Mouse (Mus musculus) limb, embryonic 13.5 days (tissue): ENCODE measurements at regions not wholly inside any gene's neighbourhood (a gene's known extent, or its start where the extent isn't known, plus 50 kb on each side); places are given as distances from the start of the nearest gene placed in this dataset.
A peak's percentile ranks its signal among the peaks of the same experiment; 100 is the strongest.

Source experiments
- ATAC-seq: fragments of 200-750 bp; cut with Nextera tagmentation; 2 replicates; pipeline ENCODE4 v1.8.0; 2017; ENCODE audit warnings: low read depth, moderate number of reproducible peaks, moderate TSS enrichment; ENCODE audit not compliant: low FRiP score
- H3K27ac ChIP-seq: fragments of 300-500 bp; sonication (generic); 2 replicates; pipeline ENCODE4 v1.5.1; 2015; ENCODE audit warnings: inconsistent platforms, mild to moderate bottlenecking, moderate library complexity
- H3K27me3 ChIP-seq: fragments of 300-500 bp; sonication (generic); 2 replicates; pipeline ENCODE4 v1.6.1; 2015; ENCODE audit warnings: mild to moderate bottlenecking, inconsistent platforms
- H3K36me3 ChIP-seq: fragments of 300-500 bp; sonication (generic); 2 replicates; pipeline ENCODE4 v1.6.1; 2015; ENCODE audit warnings: inconsistent platforms, mild to moderate bottlenecking, moderate library complexity
- H3K4me1 ChIP-seq: fragments of 300-500 bp; sonication (generic); 2 replicates; pipeline ENCODE4 v1.6.1; 2015; ENCODE audit warnings: inconsistent platforms
- H3K4me2 ChIP-seq: fragments of 300-500 bp; sonication (generic); replicated peaks from 2 replicates; pipeline ENCODE4 v1.6.1; 2015; ENCODE audit warnings: inconsistent platforms, mild to moderate bottlenecking, moderate library complexity
- H3K4me3 ChIP-seq: fragments of 300-500 bp; sonication (generic); 2 replicates; pipeline ENCODE4 v1.5.1; 2015; ENCODE audit warnings: moderate library complexity, mild to moderate bottlenecking, inconsistent platforms
- H3K9ac ChIP-seq: fragments of 300-500 bp; sonication (generic); 2 replicates; pipeline ENCODE4 v1.6.1; 2015; ENCODE audit warnings: mild to moderate bottlenecking, inconsistent platforms
- H3K9me3 ChIP-seq: fragments of 300-500 bp; sonication (generic); 2 replicates; pipeline ENCODE4 v1.6.1; 2016; ENCODE audit warnings: inconsistent platforms
- WGBS: fragments of 180-500 bp; shearing (Covaris S2); methylation state at CpG from one replicate; pipeline ENCODE4 v1.1.7; 2015; 5-methylcytosine and 5-hydroxymethylcytosine counted together

DNA sequence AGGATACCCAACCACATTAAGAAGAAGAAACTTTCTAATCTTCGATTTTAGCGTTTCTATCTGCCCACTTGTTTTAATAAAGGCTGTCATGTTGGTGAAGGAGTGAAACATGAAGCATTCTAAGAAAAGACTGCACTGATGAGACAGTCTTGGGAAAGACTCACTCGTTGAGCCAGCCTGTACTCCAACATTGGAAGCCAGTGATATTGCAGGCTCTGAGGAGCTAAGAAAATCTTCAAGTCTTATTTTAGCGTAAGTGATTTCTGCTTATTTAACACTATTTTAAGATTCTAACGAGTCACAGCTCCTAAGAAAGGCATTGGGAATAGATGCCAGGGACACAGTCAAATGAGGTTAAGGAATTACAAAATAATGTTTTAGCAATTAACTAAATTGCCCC lies 78.9 kb upstream of the 1700066M21Rik start:
- H3K4me3 ChIP-seq = no peak overlapping the region
- H3K9ac ChIP-seq = no peak overlapping the region
- no peak overlapping the region for H3K4me2 ChIP-seq
- 0 out of 2 replicates have a peak, but pooled peaks cover 4% of the 10 kb centered on the region for H3K9me3 ChIP-seq
- no peaks in the 10 kb centered on the region for H3K36me3 ChIP-seq
- no peaks in the 10 kb centered on the region for H3K27me3 ChIP-seq
- H3K27ac ChIP-seq = no peak overlapping the region
- ATAC-seq = no peak
- 0 out of 2 replicates have a peak, but pooled peaks cover 5% of the 10 kb centered on the region for H3K4me1 ChIP-seq
- WGBS = 83% methylated on average over 5 of the region's 5 CpGs

DNA sequence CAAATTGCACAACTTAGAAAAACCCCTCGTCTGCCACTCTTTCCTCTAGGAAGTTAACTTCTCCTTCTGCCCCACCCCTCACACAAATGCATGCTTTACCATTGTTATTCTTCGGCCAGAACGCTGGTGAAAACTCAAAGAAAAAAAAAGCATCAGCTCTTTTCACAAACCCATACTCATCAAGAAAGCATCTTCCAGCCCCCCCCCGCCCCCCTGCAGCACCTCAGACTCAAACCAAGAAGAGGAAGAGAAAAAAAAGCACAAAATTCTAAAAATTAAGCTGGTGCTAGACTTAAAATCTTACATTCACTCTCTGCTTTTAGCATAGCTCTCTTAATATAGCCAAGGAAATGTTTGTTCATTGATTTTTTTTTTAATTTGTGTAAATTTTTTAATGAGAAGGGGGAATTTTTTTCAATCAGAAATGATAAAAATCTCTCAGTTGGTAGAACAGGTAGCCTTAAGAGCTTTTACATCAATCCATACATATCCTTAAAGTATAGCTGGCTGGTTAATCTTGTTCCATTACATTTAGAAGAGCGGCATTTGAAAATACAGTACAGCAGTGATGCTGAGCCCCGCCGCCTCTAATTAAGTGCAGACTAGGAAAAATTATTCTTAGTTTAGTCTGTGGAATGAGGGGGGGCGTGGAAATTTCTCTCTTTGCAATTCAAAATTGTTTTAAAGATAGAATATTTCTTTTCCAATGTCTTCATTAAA lies 76.0 kb upstream of the 1700066M21Rik start:
- no peaks in the 10 kb centered on the region for H3K27me3 ChIP-seq
- no peak for ATAC-seq
- H3K36me3 ChIP-seq = no peaks in the 10 kb centered on the region
- H3K4me3 ChIP-seq = no peak overlapping the region
- 0 out of 2 replicates have a peak, but pooled peaks cover 4% of the 10 kb centered on the region for H3K9me3 ChIP-seq
- no peak overlapping the region for H3K27ac ChIP-seq
- no peaks in the 10 kb centered on the region for H3K4me1 ChIP-seq
- no peak overlapping the region for H3K4me2 ChIP-seq
- H3K9ac ChIP-seq = no peak overlapping the region
- 56% methylated on average over 8 of the region's 8 CpGs for WGBS

DNA sequence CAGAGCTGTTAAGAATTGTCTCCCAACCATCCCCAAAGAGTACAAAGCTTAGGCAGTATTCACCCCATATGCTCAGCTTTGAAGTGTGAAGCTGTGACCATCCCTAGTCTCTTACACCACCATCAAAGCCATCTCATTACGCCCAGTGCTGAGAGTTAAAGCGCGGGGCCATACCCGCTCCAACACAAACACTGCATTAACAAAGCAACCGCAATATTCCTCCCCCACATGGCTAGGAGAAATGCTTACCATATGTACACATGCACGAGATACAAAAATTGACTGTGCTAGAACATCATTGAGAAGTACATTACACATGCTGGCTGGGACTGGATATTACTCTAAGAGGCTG lies 75.5 kb upstream of the 1700066M21Rik start:
- no peaks in the 10 kb centered on the region for H3K36me3 ChIP-seq
- 41% methylated on average over 6 of the region's 6 CpGs for WGBS
- no peak overlapping the region for H3K4me2 ChIP-seq
- no peaks in the 10 kb centered on the region for H3K27me3 ChIP-seq
- H3K4me1 ChIP-seq = no peaks in the 10 kb centered on the region
- ATAC-seq = no peak
- H3K4me3 ChIP-seq = no peak overlapping the region
- no peak overlapping the region for H3K27ac ChIP-seq
- 0 out of 2 replicates have a peak, but pooled peaks cover 4% of the 10 kb centered on the region for H3K9me3 ChIP-seq
- no peak overlapping the region for H3K9ac ChIP-seq

DNA sequence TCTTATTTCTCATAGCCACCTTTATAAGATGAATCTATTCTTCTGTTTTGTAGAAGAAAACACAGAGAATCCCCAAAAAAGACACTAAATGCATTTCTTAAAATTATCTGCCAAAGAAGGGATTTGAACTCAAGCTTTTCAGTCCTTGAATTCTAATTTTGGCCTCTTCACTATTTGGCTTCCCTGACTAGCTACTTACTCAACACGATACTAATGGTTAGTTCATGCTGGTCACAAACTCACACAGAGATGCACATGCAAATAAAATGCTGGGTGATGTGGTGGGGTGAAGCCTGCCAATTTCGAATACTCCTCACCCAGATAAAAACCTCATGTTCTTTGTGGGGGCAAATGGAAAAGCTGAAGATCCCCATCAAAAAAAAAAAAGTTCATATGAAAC lies 72.7 kb upstream of the 1700066M21Rik start:
- Histone ChIP-seq H3K4me2 (no peak overlapping the region), H3K27me3 (no peaks in the 10 kb centered on the region), H3K36me3 (no peaks in the 10 kb centered on the region), H3K4me3 (no peak overlapping the region), H3K27ac (no peak overlapping the region), H3K9ac (no peak overlapping the region), H3K9me3 (0 out of 2 replicates have a peak, but pooled peaks cover 4% of the 10 kb centered on the region), H3K4me1 (no peaks in the 10 kb centered on the region)
- ATAC-seq = no peak
- 82% methylated on average over 2 of the region's 2 CpGs for WGBS

DNA sequence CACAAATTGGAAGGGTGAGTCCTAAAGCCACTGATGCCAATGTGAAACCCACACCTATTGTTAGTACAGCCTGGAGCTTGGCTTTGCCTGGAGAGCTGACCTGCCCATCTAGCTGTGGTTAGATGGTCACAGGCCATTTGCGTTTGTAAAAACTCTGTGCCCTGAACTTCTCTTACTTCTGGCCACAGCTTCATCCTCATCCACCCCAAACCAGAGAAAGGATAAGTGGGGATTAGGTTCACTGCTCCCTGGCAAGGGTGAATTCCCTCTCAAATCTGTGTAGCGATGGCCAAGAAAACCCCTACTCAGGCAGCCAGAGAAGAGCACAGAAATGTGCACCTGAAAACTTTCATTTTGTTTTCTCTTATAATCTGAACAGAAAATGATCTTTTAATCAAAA lies 54.9 kb upstream of the 1700066M21Rik start:
- H3K9me3 ChIP-seq = no peaks in the 10 kb centered on the region
- no peak overlapping the region for H3K4me2 ChIP-seq
- peaks cover 7% of the 10 kb centered on the region; the same call in 1 of the 2 replicates for H3K4me1 ChIP-seq
- 86% methylated on average over 2 of the region's 2 CpGs for WGBS
- ATAC-seq = no peak
- no peak overlapping the region for H3K4me3 ChIP-seq
- H3K9ac ChIP-seq = no peak overlapping the region
- H3K27me3 ChIP-seq = peaks cover 12% of the 10 kb centered on the region
- no peak overlapping the region for H3K27ac ChIP-seq
- no peaks in the 10 kb centered on the region for H3K36me3 ChIP-seq

DNA sequence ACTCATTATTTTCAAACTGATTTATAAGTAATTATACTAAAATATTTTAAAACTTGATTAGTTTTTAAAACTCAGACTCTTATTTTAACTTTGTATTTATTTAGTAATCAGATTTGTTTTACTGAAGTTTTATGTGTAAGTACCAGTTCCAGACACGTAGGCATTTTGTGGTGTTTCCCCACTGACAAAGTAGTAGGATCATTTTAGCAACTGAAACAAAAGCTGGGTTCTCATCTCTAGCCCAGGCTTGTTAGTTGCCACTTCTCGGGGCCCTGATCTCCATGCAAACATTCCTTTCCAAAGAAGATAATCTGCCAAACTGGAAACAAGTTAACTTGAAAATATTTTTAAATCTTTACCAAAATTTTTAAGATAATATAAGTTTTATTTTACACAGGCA lies 54.3 kb upstream of the 1700066M21Rik start:
- Histone ChIP-seq H3K27ac (no peak overlapping the region), H3K9me3 (no peaks in the 10 kb centered on the region), H3K36me3 (no peaks in the 10 kb centered on the region), H3K9ac (no peak overlapping the region), H3K4me2 (no peak overlapping the region), H3K4me3 (no peak overlapping the region), H3K4me1 (peaks cover 7% of the 10 kb centered on the region; the same call in 1 of the 2 replicates), H3K27me3 (peaks cover 17% of the 10 kb centered on the region)
- no peak for ATAC-seq
- WGBS = 79% methylated on average over 2 of the region's 2 CpGs

DNA sequence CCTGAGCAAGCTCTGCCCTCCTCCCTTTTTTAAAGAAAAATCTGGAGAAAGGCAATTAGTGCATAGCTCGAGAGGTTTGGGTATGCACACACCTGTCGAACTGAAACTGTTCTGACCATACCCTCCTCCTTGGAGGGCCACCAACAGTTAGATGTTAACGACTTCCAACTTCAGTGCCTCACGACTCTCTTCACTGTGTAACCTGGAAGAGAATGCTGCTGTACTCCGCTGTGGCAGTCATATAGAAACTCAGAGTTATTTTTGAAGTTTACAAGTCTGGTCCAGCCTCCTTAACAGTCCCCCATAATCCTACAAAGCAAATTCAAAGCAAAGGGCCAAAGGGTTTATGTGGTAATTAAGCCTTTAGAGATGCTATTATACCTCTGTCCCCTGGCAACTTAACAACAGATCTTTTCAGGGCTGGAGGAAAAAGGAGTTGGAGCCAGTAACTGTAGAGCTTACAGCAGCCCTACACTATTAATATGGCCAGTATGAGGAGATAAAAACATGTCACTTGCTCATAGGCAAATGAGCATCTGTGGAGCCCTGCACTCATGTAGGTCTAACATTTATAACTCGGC lies 51.7 kb upstream of the 1700066M21Rik start:
- Histone ChIP-seq H3K4me3 (no peak overlapping the region), H3K36me3 (no peaks in the 10 kb centered on the region), H3K27ac (no peak overlapping the region), H3K27me3 (peaks cover 20% of the 10 kb centered on the region), H3K4me1 (peaks cover 7% of the 10 kb centered on the region; the same call in 1 of the 2 replicates), H3K4me2 (peak overlapping the region; percentile 12), H3K9me3 (no peaks in the 10 kb centered on the region), H3K9ac (no peak overlapping the region)
- 16% methylated on average over 6 of the region's 6 CpGs for WGBS
- ATAC-seq = 0 out of 2 replicates have a peak, but pooled peaks have one; percentile 36
